11 mouse cellular contexts compared by ENCODE assay signal in the genomic region with DNA sequence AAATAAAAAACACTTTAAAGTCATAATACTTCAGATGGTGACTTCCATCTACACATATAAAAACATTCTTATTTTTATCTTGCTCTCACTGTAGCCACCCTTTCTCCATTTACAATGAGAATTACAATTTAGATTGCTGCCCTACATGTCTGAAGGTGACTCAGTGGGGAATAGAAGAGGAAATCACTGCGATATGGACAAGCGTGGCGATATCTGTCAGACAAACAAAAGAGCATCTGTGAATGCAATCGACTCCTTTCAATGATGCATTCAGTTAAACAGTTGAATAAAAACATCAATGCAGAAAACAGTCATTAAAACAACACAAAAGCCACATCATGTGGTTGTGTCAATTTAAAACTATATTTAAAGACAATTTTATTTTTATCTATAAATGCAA.
"Had no signal": no experiment of that assay in that cellular context is flagged by ENCODE, and none has a peak within 500 bp of the region (broad histone marks: within the 10 kb centered on the region; RNA-seq: fewer than 3 reads in every experiment).

No protein-coding gene starts in this region.

- H3K4me2 ChIP-seq: kidney, embryonic 15.5 days; limb, embryonic 13.5 days had no signal

- DNase-seq: kidney, adult 2 months; kidney, postnatal 14 days; left cerebral cortex, postnatal 4 days; lung, adult 18-20 months; right cerebral cortex, adult 18-20 months; right cerebral cortex, postnatal 25 days; thymus, postnatal 36 days had no signal

- H3K4me3 ChIP-seq: kidney, embryonic 15.5 days; limb, embryonic 13.5 days; myocyte had no signal

- H3K4me1 ChIP-seq: kidney, embryonic 15.5 days; limb, embryonic 13.5 days had no signal

- H3K9ac ChIP-seq: kidney, embryonic 15.5 days; limb, embryonic 13.5 days; liver, embryonic 14.5 days had no signal

- H3K36me3 ChIP-seq: kidney, embryonic 15.5 days; limb, embryonic 13.5 days had no signal

- H3K27ac ChIP-seq: kidney, embryonic 15.5 days; limb, embryonic 13.5 days; liver, embryonic 14.5 days had no signal

- H3K9me3 ChIP-seq: kidney, embryonic 15.5 days; limb, embryonic 13.5 days had no signal

- H3K27me3 ChIP-seq: kidney, embryonic 15.5 days; limb, embryonic 13.5 days had no signal
